Mouse (Mus musculus): ENCODE measurements around the gene Prss50. TPM values are rescaled to one million over a fixed set of nuclear protein-coding genes. Genes with fewer than 3 reads are reported as not detected.

Gene Prss50
- polyA plus RNA-seq (2012; ENCODE audit: low replicate concordance) = 0.24 and 1.2 TPM in 2 replicates

DNA sequence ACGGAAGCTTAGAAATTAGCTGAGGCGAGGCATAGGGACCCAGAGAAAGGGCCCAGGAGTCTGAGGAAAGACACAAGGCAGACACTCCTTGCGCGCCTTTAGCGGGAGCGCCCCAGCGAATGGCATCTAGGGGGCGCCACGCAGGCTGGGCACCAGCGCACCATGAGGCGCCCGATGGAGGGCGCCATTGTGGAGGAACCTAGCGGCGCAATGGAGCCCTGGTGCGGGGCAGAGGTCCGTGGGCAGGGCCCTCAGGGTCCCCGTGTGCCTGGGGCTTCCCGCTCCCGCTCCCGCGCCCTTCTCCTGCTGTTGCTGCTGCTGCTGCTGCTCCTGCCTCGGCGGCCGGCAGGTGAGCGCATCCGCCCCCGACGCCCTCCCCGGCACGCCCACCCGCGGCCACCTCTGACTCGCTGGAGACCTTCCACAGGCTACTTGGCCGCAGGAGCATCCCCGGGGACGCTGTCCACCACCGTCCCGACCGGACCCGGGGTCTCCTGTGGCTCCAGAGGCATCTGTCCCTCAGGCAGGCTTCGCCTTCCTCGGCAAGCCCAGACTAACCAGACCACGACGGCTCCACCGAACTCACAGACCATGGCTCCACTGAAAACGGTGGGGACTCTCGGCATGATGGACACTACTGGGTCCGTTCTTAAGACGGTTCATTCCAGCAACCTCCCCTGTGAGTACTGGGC lies at the start of gene Prss50:
Gene Prss50, plus strand, starts transcription at position 187 of the 692 bp plus-strand sequence.

DNA sequence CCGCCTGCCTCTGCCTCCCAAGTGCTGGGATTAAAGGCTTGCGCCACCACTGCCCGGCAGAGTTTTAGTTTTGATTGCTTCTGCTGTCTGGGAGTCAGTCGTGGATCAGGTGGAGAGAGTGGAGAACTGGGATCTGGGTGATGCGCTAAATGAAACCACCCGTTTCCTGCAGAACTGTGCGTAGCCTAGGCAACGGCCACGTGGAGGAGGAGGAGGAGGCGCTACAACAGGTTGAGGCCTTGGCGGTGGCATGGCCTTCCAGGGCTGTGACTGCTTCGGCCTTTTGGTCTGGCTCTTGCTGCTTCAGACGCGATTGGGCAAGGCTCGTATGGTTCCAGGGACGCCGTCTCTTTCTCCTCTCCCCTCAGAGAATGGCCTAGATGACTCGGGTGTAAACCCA lies 44.0 kb upstream of the Prss50 start, which contains the start of gene Prss44:
Gene Prss44, plus strand, starts transcription at position 206 of the 400 bp plus-strand sequence.

DNA sequence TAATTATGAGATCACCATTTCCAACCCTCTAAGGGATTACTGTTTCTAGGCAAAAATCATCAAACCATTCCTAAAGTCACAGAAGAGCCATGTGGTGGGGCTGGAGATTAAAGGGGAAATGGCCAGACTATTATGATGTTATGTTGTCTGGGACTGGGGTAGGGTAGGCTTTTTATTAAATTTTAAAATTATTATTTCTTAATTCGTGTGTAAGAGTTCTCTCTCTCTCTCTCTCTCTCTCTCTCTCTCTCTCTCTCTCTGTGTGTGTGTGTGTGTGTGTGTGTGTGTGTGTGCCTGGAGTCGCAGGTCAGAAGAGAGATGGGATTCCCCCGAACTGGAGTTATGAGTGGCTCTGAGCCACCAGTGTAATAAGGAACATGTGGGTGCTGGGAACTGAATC lies 31.4 kb upstream of the Prss50 start, which contains the start of gene Prss43:
Gene Prss43, plus strand, starts transcription at position 301 of the 400 bp plus-strand sequence.

GRCm38 (mm10) chr9:110834411-110834810 lies 23.4 kb upstream of the Prss50 start, which contains the start of gene Prss45:
Gene Prss45 (plus strand): TSS chr9:110834588.

DNA sequence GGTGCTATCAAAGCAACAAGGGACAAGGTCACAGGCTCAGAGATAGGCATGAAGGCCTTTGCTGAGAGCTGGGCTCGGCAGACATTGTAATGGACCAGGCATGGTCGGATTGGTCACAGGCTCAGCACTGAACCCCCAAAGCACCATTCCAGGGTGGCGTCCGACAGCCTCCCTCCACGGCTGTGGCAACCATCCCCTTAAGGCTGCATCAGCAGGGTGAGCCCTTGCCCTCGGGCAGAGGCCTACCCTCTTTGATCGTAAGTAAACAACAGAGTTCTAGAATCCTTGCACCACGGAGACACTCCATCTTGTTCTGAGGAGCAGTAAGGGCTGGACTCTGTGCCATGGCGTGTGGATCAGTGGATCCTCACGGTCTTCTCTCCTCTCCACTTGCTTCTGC lies 13.6 kb upstream of the Prss50 start, which contains the start of gene Prss46:
Gene Prss46, plus strand, starts transcription at position 301 of the 400 bp plus-strand sequence.

DNA sequence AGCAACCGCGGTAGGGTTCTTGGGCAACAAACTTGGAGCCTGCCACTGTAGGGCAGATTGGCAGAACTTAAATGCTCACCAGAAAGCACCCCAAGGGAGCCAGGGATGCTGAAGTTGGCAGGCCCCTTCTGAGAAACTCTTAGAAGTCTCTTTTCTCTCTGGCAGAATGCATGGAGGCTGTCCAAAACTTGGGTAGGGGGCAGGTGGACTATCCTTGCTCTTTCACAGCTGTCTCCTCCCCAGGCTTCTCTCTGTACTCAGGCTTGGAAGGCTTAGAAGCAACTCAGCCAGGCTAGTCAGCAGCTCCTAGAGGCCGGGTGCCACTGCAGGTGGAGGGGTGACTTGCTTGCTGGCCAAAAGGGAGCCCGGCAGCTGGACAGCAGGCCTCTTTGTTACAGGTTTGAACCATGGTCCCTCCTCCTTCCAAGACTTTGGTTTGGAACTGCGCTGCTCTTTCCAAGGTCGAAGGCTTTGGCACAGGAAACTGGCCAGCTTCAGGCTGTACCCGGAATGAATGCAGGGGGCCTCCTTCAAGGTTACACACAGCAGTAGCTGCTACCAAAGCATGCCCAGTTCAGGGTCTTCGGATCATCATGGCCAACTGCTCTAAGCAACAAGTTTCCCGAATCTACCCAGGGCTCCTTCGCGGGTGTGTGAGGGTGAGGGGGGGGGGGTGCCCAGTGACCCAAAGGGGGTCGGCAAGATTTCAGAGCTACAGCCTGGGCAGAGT lies 21.6 kb downstream of the Prss50 start, which contains the start of gene Als2cl:
Gene Als2cl, plus strand, starts transcription at position 680 of the 730 bp plus-strand sequence.

DNA sequence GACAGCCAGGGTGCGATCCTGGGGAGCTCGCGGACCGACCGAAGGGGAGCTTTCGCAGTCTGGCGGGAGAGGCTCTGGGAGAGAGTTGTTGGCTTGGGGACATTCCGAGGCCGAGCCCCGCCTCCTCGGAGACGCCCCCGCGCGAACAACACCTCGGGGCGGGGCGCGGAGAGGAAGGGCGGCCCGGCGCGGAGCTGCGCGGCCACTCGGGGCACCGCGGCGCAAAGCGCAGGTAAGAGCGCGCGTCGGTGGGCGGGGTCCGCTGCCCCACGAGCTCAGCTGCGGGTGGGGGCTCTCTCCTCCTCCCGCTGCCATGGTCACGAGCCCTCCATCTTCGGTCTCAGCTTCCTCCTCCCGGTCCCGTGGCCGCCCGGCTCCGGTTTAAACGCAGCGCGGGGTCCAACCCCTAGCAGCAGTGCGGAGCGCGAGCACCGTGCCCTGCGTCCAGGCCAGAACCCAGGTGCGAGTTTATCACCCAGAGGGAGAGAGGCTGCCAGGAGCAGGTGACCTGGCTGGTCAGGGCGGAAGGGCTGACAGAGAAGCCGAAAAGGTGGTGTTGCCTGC lies 22.3 kb downstream of the Prss50 start, which contains the start of gene Tmie:
Gene Tmie, minus strand, starts transcription at position 116 of the 564 bp plus-strand sequence.

Other genes with a start within 250 kb of the Prss50 start
- gene Nradd, start 233.5 kb upstream of the Prss50 start, polyA plus RNA-seq (2012; ENCODE audit: low replicate concordance) = 1.2 and 2.9 TPM in 2 replicates
- gene Nbeal2, start 203.8 kb upstream of the Prss50 start, polyA plus RNA-seq (2012; ENCODE audit: low replicate concordance) = 17.0 and 27.8 TPM in 2 replicates
- gene Ccdc12, start 201.5 kb upstream of the Prss50 start, polyA plus RNA-seq (2012; ENCODE audit: low replicate concordance) = 52.5 and 111 TPM in 2 replicates
- not detected in 2 replicates for gene Myl3, start 116.1 kb upstream of the Prss50 start, polyA plus RNA-seq (2012; ENCODE audit: low replicate concordance)
- gene Pth1r, start 110.8 kb upstream of the Prss50 start, polyA plus RNA-seq (2012; ENCODE audit: low replicate concordance) = 0.52 TPM in 1 of 2 replicates, not detected in the other
- not detected in 2 replicates for gene Prss42, start 59.8 kb upstream of the Prss50 start, polyA plus RNA-seq (2012; ENCODE audit: low replicate concordance)
- 0.10 TPM in 1 of 2 replicates, not detected in the other for gene Prss44, start 44.0 kb upstream of the Prss50 start, polyA plus RNA-seq (2012; ENCODE audit: low replicate concordance)
- not detected in 2 replicates for gene Prss43, start 31.3 kb upstream of the Prss50 start, polyA plus RNA-seq (2012; ENCODE audit: low replicate concordance)
- not detected in 2 replicates for gene Prss45, start 23.4 kb upstream of the Prss50 start, polyA plus RNA-seq (2012; ENCODE audit: low replicate concordance)
- gene Prss46, start 13.5 kb upstream of the Prss50 start, polyA plus RNA-seq (2012; ENCODE audit: low replicate concordance) = not detected in 2 replicates
- 6.8 and 7.2 TPM in 2 replicates for gene Als2cl, start 21.9 kb downstream of the Prss50 start, polyA plus RNA-seq (2012; ENCODE audit: low replicate concordance)
- 0.10 and 0.41 TPM in 2 replicates for gene Tmie, start 22.1 kb downstream of the Prss50 start, polyA plus RNA-seq (2012; ENCODE audit: low replicate concordance)
- gene Fam240a, start 58.9 kb downstream of the Prss50 start, polyA plus RNA-seq (2012; ENCODE audit: low replicate concordance) = not detected in 2 replicates
- not detected in 2 replicates for gene Tdgf1, start 88.2 kb downstream of the Prss50 start, polyA plus RNA-seq (2012; ENCODE audit: low replicate concordance)
- gene Lrrc2, start 93.6 kb downstream of the Prss50 start, polyA plus RNA-seq (2012; ENCODE audit: low replicate concordance) = not detected in 2 replicates
- not detected in 2 replicates for gene Rtp3, start 132.6 kb downstream of the Prss50 start, polyA plus RNA-seq (2012; ENCODE audit: low replicate concordance)
- gene Ltf, start 161.3 kb downstream of the Prss50 start, polyA plus RNA-seq (2012; ENCODE audit: low replicate concordance) = 0.74 and 4.2 TPM in 2 replicates
- gene Ccrl2, start 199.6 kb downstream of the Prss50 start, polyA plus RNA-seq (2012; ENCODE audit: low replicate concordance) = 0.28 and 2.0 TPM in 2 replicates